Mouse (Mus musculus) common myeloid progenitor, adult 5-6 weeks (primary cell): ENCODE measurements around the gene Erg. TPM values are rescaled to one million over a fixed set of nuclear protein-coding genes. Genes with fewer than 3 reads are reported as not detected.

Experiments
- total RNA-seq: library from RNA; stranded (forward); fragments of 200-1000, 187-1606 nt; gene quantifications from 2 replicates; pipeline ENCODE4 v1.2.3, GENCODE M21; 2017

Gene Erg
- total RNA-seq, 1 experiment from 2014 or later: 118 TPM

Other genes starting within 250 kb of the Erg start
- gene Ets2, start 115.5 kb upstream of the Erg start, total RNA-seq: 4.9 and 9.4 TPM in 2 replicates